Mouse (Mus musculus): Measurements from ENCODE around the gene Creb5.

GRCm38 (mm10) chr6:53666503-53666902, 379.4 kb downstream of the Creb5 start:
- TF ChIP-seq CTCF (IDR thresholded peaks at IDR 0.05; ENCODE audit: extremely low read depth, insufficient read depth, low read length) (no peak), POLR2A (IDR thresholded peaks at IDR 0.05; ENCODE audit: extremely low read depth, insufficient read depth, low read length) (no peak)

Data from cortical plate, adult 2 months (tissue).